Mouse (Mus musculus) liver, embryonic 14.5 days (tissue): ENCODE data around the gene Slco1b2.

Experiments used
- CTCF ChIP-seq: IDR thresholded peaks from 2 replicates; pipeline ENCODE4 v1.5.1; 2016; ENCODE audit warnings: antibody characterized with exemption, low read depth, control low read depth
- EP300 ChIP-seq: IDR thresholded peaks from 2 replicates; pipeline ENCODE4 v1.6.1; 2016; ENCODE audit warnings: antibody characterized with exemption, low read depth

DNA sequence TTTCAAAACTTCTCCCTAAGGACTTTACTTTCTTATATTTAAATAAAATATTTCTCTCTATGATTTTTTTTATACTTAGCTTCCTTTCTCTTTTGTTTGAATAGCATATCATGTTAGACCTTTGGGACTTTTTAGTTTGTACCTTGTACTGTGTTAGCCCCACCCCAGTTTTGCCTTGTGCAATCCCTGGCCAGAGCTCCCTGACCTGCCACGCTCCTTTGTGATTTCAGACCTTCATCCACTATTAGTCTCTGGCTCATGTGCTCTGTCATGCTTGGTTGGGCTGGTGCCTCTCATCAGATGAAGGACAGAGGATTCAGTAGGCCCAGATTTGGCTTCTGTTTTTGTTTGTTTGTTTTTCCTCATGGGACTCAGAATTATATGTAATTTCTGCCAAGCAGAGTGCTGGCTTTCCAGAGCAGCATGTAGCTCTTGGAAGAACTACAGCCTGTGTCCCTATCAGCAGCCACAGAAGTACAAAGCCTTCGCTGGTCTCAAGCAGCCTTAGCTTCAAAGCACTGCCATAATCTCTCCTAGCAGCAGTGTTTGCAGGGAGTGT is 18.5 kb upstream of the Slco1b2 start:
- TF ChIP-seq EP300, result no peak
- no peak for TF ChIP-seq CTCF
